Mouse (Mus musculus) Patski (cell line): ENCODE results near the gene Vegfb. TPM values are rescaled to one million over a fixed set of nuclear protein-coding genes. Genes with fewer than 3 reads are reported as not detected.

Experiments used
- ATAC-seq: fragments of 100-300 bp; one replicate; pipeline ENCODE4 v1.8.0; 2021
- CTCF ChIA-PET: fragments of 350-600 bp; sonication (Branson Sonifier 250); formaldehyde crosslinking; loops from one replicate; lab custom pipeline; 2022; ENCODE audit warnings: inconsistent platforms; lab: Charles Lee
- POLR2A ChIA-PET: fragments of 350-600 bp; sonication (Branson Sonifier 250); formaldehyde crosslinking; loops from one replicate; lab custom pipeline; 2022; ENCODE audit warnings: antibody characterized with exemption, inconsistent platforms; lab: Charles Lee
- DNase-seq: peaks from one replicate; pipeline ENCODE4 v3.0.0-alpha.2; 2011; ENCODE audit warnings: low read depth, low spot score
- H3K27me3 ChIP-seq: fragments of 371-371 bp; one replicate; pipeline ENCODE4 v1.5.1; 2021
- CTCF ChIP-seq: fragments of 100-300 bp; IDR thresholded peaks from one replicate; pipeline ENCODE4 v1.5.1; 2021
- in situ Hi-C: fragments of 300-500 bp; cut with MboI; formaldehyde crosslinking; loops from 3 replicates; pipeline ENCODE4 v1.11.1; 2018; ENCODE audit warnings: low pct_unique_long_range_greater_than_20kb, mixed read lengths
- polyA plus RNA-seq: library from polyadenylated mRNA; unstranded; gene quantifications from one replicate; pipeline ENCODE4 v1.2.3, GENCODE M21; 2021

Gene Vegfb
- polyA plus RNA-seq, 1 experiment from 2014 or later = 87.1 TPM

GRCm38 (mm10) chr19:6968491-6969271 lies 18.8 kb downstream of the Vegfb start:
- TF ChIP-seq CTCF = no peak
- in situ Hi-C loops = no loop called here
- ATAC-seq (no peak), DNase-seq (no peak)
- H3K27me3 ChIP-seq = no peaks in the 10 kb centered on the region
- ChIA-PET POLR2A (interaction anchor here (0.9 to 3.7 kb wide), 5 partner anchors 12 to 26 kb away, joined by 3 to 20 read pairs (median 6); partner anchors contain the start of genes Bad and Gpr137), CTCF (interaction anchor here (0.9 to 3.6 kb wide), 3 partner anchors 11 to 17 kb away, joined by 3 to 21 read pairs (median 10); no protein-coding TSS in a partner anchor)

- in situ Hi-C loops = no loop called here
Observed at GRCm38 (mm10) chr19:6956461-6956860, 31.0 kb downstream of the Vegfb start.

DNA sequence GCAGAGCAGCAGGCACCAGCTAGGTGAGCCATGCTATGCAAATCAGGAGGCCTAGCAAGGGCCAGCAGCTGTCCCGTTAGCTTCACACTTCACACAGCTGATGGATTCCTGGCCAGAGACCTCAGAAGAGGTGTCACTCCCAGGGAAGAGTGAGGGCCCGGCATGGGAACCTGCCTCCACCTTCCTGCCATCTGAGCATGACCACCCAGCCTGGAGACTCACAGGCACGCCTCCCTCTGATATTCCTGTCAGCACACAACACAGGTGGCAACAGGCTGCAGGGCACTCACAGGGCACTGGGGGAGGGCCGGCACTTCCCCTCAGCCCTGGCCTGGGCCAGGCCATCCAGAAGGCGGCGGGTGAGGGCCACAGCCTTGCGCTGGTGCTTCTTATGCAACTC lies 32.0 kb downstream of the Vegfb start:
- ChIA-PET POLR2A (interaction anchor here (1.3 kb wide), 2 partner anchors 14 to 20 kb away, joined by 3 to 4 read pairs; partner anchors contain the start of genes Bad and Gpr137), CTCF (interaction anchor here (1.4 to 2.0 kb wide), 4 partner anchors 12 to 24 kb away, joined by 4 to 5 read pairs (median 5); partner anchors contain the start of genes Bad, Gpr137, Plcb3 and Ppp1r14b)
- in situ Hi-C loops = no loop called here
- no peak for DNase-seq
- no peak for ATAC-seq
- no peak for TF ChIP-seq CTCF
- no peaks in the 10 kb centered on the region for H3K27me3 ChIP-seq

More at GRCm38 (mm10) chr19:6956461-6956860, 31.0 kb downstream of the Vegfb start:
- DNase-seq (no peak), ATAC-seq (no peak)
- H3K27me3 ChIP-seq = no peaks in the 10 kb centered on the region
- TF ChIP-seq CTCF = no peak
- POLR2A ChIA-PET = interaction anchor here (1.2 to 1.3 kb wide), 2 partner anchors 14 to 15 kb away, joined by 3 to 4 read pairs; partner anchors contain the start of genes Bad and Gpr137
- CTCF ChIA-PET = no interaction called here

GRCm38 (mm10) chr19:6954046-6954445 lies 33.4 kb downstream of the Vegfb start:
- no peak for DNase-seq
- POLR2A ChIA-PET = interaction anchor here (2.6 to 5.0 kb wide), 3 partner anchors 9 to 22 kb away, joined by 12 to 75 read pairs (median 44); partner anchors contain the start of genes Bad, Gpr137, Plcb3 and Ppp1r14b
- CTCF ChIA-PET = interaction anchor here (1.2 to 2.0 kb wide), 4 partner anchors 13 to 26 kb away, joined by 4 to 10 read pairs (median 5); partner anchors contain the start of genes Bad and Gpr137
- TF ChIP-seq CTCF = no peak
- no peak for ATAC-seq
- in situ Hi-C loops = no loop called here
- no peaks in the 10 kb centered on the region for H3K27me3 ChIP-seq

DNA sequence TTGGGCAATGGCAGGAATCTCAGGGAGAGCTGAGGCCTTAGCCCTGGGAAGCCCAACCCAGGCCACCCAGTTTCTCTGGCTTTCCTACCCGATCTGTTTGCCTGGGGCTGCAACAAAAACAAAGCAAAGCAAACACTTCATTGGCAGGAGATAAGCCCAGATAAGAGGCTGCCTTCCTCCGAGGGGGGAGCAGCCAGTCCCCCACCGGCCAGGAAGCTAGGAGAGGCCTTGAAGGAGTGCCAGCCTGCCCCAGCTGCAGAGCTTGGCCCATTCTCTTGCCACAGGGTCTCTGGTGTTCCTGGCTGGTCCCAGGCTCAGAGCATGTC lies 34.8 kb downstream of the Vegfb start:
- H3K27me3 ChIP-seq = no peaks in the 10 kb centered on the region
- DNase-seq = no peak
- ChIA-PET POLR2A (interaction anchor here (1.0 to 5.0 kb wide), 8 partner anchors 10 to 39 kb away, joined by 4 to 75 read pairs (median 9); partner anchors contain the start of genes Bad, Dnajc4, Esrra and Gpr137), CTCF (interaction anchor here (0.9 to 3.5 kb wide), 8 partner anchors 10 to 27 kb away, joined by 3 to 21 read pairs (median 8); partner anchors contain the start of genes Bad, Gpr137 and Plcb3)
- no peak for TF ChIP-seq CTCF
- ATAC-seq = no peak
- in situ Hi-C loops = no loop called here

GRCm38 (mm10) chr19:6951994-6952711 lies 35.3 kb downstream of the Vegfb start:
- DNase-seq (no peak), ATAC-seq (peak; percentile 23)
- H3K27me3 ChIP-seq = no peaks in the 10 kb centered on the region
- TF ChIP-seq CTCF = no peak
- in situ Hi-C loops = no loop called here
- ChIA-PET POLR2A (interaction anchor here (1.0 to 5.0 kb wide), 10 partner anchors 7 to 40 kb away, joined by 4 to 75 read pairs (median 6); partner anchors contain the start of genes Bad, Dnajc4, Esrra and Gpr137), CTCF (interaction anchor here (0.9 to 3.5 kb wide), 8 partner anchors 10 to 33 kb away, joined by 3 to 21 read pairs (median 8); partner anchors contain the start of genes Bad, Gpr137 and Plcb3)

DNA sequence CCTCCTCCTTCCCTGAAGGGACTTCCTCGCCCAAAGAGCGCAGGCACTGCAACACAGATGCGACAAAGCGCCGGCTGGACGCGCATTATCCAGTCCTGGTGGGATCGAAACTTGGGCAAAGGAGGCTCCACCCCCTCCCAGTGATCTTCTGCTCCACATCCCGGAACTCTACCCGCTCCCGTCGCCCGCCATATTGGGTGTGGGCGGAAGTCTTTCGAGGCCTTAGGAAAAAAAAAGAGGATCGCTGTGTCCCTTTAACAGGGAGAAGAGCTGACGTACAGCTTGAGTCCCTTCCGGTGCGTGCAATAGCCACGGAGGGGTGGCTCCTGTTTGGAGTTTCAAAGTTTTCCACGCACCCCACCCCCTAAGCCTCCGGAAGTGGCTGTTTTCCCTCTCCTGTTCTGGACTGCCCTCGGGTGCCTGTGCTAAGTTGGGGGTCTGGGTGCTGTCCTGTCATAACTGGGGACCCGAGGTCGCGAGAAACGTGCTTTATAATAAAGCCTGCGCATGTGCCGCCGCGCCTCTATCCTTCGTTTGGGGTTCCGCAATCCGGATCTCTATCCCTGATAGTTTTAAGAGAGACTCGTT lies 36.0 kb downstream of the Vegfb start:
- in situ Hi-C loops = no loop called here
- ATAC-seq = peak; percentile 55
- ChIA-PET CTCF (interaction anchor here (0.9 to 3.5 kb wide), 9 partner anchors 10 to 33 kb away, joined by 3 to 21 read pairs (median 7); partner anchors contain the start of genes Bad, Gpr137 and Plcb3), POLR2A (interaction anchor here (1.0 to 5.0 kb wide), 13 partner anchors 8 to 43 kb away, joined by 3 to 75 read pairs (median 6); partner anchors contain the start of genes Bad, Catsperz, Dnajc4 and Esrra)
- DNase-seq = no peak
- H3K27me3 ChIP-seq = no peaks in the 10 kb centered on the region
- no peak for TF ChIP-seq CTCF

- peak; percentile 22 for ATAC-seq
- H3K27me3 ChIP-seq = no peaks in the 10 kb centered on the region
- in situ Hi-C loops = no loop called here
- no peak for TF ChIP-seq CTCF
- CTCF ChIA-PET = interaction anchor here (0.9 to 3.5 kb wide), 8 partner anchors 9 to 32 kb away, joined by 3 to 21 read pairs (median 4); partner anchors contain the start of genes Bad and Gpr137
- POLR2A ChIA-PET = interaction anchor here (0.7 to 5.0 kb wide), 11 partner anchors 9 to 43 kb away, joined by 3 to 75 read pairs (median 6); partner anchors contain the start of genes Bad, Catsperz, Gpr137 and Plcb3
- DNase-seq = no peak
Observed at GRCm38 (mm10) chr19:6950613-6951153, 36.8 kb downstream of the Vegfb start.

- ChIA-PET POLR2A (interaction anchor here (0.7 to 5.0 kb wide), 6 partner anchors 9 to 42 kb away, joined by 3 to 75 read pairs (median 6); partner anchors contain the start of genes Bad, Gpr137, Plcb3 and Ppp1r14b), CTCF (interaction anchor here (1.0 to 3.5 kb wide), 6 partner anchors 8 to 30 kb away, joined by 3 to 21 read pairs (median 4); partner anchors contain the start of genes Bad and Gpr137)
- in situ Hi-C loops = no loop called here
- no peak for DNase-seq
- TF ChIP-seq CTCF = no peak
- no peak for ATAC-seq
- H3K27me3 ChIP-seq = no peaks in the 10 kb centered on the region
Observed at GRCm38 (mm10) chr19:6949951-6950350, 37.5 kb downstream of the Vegfb start.
